Mouse (Mus musculus): ENCODE results near the gene Comtd1. TPM values are rescaled to one million over a fixed set of nuclear protein-coding genes. Genes with fewer than 3 reads are reported as not detected.

The Comtd1 gene
- polyA plus RNA-seq, 1 experiment, result 6.4 TPM

DNA sequence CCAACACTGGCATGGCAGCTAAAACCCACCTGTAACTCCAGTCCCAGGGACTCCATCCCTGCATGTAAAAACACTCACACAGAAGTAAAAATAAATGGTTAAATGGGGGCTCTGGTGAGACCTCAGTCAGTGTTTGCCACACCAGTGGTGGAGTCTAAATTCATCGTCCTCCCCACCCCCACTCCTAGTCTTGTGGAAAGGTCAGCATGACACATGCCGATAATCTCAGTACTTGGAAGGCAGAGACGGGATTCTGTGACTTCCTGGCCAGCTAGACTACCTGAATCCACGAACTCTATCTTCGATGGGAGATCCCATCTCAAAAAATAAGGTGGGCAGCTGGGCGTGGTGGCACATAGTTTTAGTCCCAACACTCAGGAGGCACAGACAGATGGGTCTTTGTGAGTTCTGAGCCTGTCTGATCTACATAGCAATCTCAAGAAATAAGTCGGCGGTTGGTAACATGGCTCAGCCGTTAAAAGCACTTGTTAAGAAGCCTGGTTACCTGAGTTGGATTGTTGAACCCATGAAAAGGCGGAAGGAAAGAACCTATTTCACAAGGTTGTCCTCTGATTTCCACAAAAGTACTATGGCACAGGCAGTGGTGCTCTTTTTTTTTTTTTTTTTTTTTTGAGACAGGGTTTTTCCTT lies 36.9 kb downstream of the Comtd1 start:
- no peaks in the 10 kb centered on the region for H3K36me3 ChIP-seq (ENCODE audit: control insufficient read depth, insufficient read depth, low read length)
- H3K4me1 ChIP-seq (ENCODE audit: control insufficient read depth, insufficient read depth, low read length), result no peaks in the 10 kb centered on the region
- no peak overlapping the region for H3K4me3 ChIP-seq (ENCODE audit: control insufficient read depth, low read depth, low read length)
- no peak for TF ChIP-seq CTCF (IDR thresholded peaks at IDR 0.05; ENCODE audit: control insufficient read depth, insufficient read depth, insufficient replicate concordance, low read depth, low read length)
- TF ChIP-seq POLR2A (IDR thresholded peaks at IDR 0.05; ENCODE audit: control insufficient read depth, low read depth, low read length), result no peak
- H3K27me3 ChIP-seq (ENCODE audit: control insufficient read depth, insufficient read depth, low read length), result no peaks in the 10 kb centered on the region
- H3K27ac ChIP-seq (ENCODE audit: control insufficient read depth, insufficient read depth, low read depth, low read length), result no peak overlapping the region

- H3K27ac ChIP-seq (ENCODE audit: control insufficient read depth, insufficient read depth, low read depth, low read length), result no peak overlapping the region
- H3K27me3 ChIP-seq (ENCODE audit: control insufficient read depth, insufficient read depth, low read length), result no peaks in the 10 kb centered on the region
- H3K4me1 ChIP-seq (ENCODE audit: control insufficient read depth, insufficient read depth, low read length), result no peaks in the 10 kb centered on the region
- no peak overlapping the region for H3K4me3 ChIP-seq (ENCODE audit: control insufficient read depth, low read depth, low read length)
- H3K36me3 ChIP-seq (ENCODE audit: control insufficient read depth, insufficient read depth, low read length), result no peaks in the 10 kb centered on the region
- TF ChIP-seq POLR2A (IDR thresholded peaks at IDR 0.05; ENCODE audit: control insufficient read depth, low read depth, low read length), result no peak
- no peak for TF ChIP-seq CTCF (IDR thresholded peaks at IDR 0.05; ENCODE audit: control insufficient read depth, insufficient read depth, insufficient replicate concordance, low read depth, low read length)
Observed at GRCm38 (mm10) chr14:21811301-21811700, 37.5 kb downstream of the Comtd1 start.

GRCm38 (mm10) chr14:21809418-21809817 lies 39.4 kb downstream of the Comtd1 start:
- TF ChIP-seq CTCF (IDR thresholded peaks at IDR 0.05; ENCODE audit: control insufficient read depth, insufficient read depth, insufficient replicate concordance, low read depth, low read length), result no peak
- no peak for TF ChIP-seq POLR2A (IDR thresholded peaks at IDR 0.05; ENCODE audit: control insufficient read depth, low read depth, low read length)
- H3K4me3 ChIP-seq (ENCODE audit: control insufficient read depth, low read depth, low read length), result no peak overlapping the region
- H3K36me3 ChIP-seq (ENCODE audit: control insufficient read depth, insufficient read depth, low read length), result no peaks in the 10 kb centered on the region
- no peaks in the 10 kb centered on the region for H3K27me3 ChIP-seq (ENCODE audit: control insufficient read depth, insufficient read depth, low read length)
- no peaks in the 10 kb centered on the region for H3K4me1 ChIP-seq (ENCODE audit: control insufficient read depth, insufficient read depth, low read length)
- H3K27ac ChIP-seq (ENCODE audit: control insufficient read depth, insufficient read depth, low read depth, low read length), result no peak overlapping the region

- H3K27ac ChIP-seq (ENCODE audit: control insufficient read depth, insufficient read depth, low read depth, low read length), result no peak overlapping the region
- no peaks in the 10 kb centered on the region for H3K27me3 ChIP-seq (ENCODE audit: control insufficient read depth, insufficient read depth, low read length)
- TF ChIP-seq CTCF (IDR thresholded peaks at IDR 0.05; ENCODE audit: control insufficient read depth, insufficient read depth, insufficient replicate concordance, low read depth, low read length), result no peak
- H3K4me1 ChIP-seq (ENCODE audit: control insufficient read depth, insufficient read depth, low read length), result no peaks in the 10 kb centered on the region
- H3K36me3 ChIP-seq (ENCODE audit: control insufficient read depth, insufficient read depth, low read length), result no peaks in the 10 kb centered on the region
- H3K4me3 ChIP-seq (ENCODE audit: control insufficient read depth, low read depth, low read length), result no peak overlapping the region
Observed at GRCm38 (mm10) chr14:21808208-21808922, 40.4 kb downstream of the Comtd1 start.

DNA sequence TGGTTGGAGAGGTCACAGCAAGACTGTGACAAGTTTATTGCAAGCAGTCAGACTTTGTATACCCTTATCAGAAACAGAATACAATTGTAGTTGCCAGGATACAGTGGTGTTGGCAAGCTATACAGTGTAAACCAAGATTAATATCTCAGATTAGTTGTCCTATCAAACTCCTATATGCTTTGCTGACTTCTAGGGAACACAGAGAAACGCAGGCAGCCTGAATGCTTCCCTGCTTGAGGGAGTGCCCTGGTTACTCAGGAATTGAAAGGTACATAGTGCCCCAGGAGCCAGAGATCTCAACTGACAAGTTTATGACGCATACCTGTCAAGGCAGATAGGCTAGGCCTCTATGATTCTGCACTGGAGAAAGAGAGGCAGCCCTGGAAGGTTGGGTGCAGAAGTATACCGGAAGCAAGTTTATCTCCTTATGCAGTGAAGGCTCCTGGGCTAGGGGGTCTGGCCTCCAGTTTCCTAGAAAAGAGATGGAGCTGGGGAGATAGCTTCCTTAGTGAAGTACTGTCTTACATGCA lies 42.1 kb downstream of the Comtd1 start:
- Histone ChIP-seq H3K4me3 (ENCODE audit: control insufficient read depth, low read depth, low read length) (no peak overlapping the region), H3K4me1 (ENCODE audit: control insufficient read depth, insufficient read depth, low read length) (no peaks in the 10 kb centered on the region), H3K36me3 (ENCODE audit: control insufficient read depth, insufficient read depth, low read length) (no peaks in the 10 kb centered on the region), H3K27ac (ENCODE audit: control insufficient read depth, insufficient read depth, low read depth, low read length) (no peak overlapping the region), H3K27me3 (ENCODE audit: control insufficient read depth, insufficient read depth, low read length) (no peaks in the 10 kb centered on the region)
- TF ChIP-seq POLR2A (IDR thresholded peaks at IDR 0.05; ENCODE audit: control insufficient read depth, low read depth, low read length) (no peak), CTCF (IDR thresholded peaks at IDR 0.05; ENCODE audit: control insufficient read depth, insufficient read depth, insufficient replicate concordance, low read depth, low read length) (no peak)

DNA sequence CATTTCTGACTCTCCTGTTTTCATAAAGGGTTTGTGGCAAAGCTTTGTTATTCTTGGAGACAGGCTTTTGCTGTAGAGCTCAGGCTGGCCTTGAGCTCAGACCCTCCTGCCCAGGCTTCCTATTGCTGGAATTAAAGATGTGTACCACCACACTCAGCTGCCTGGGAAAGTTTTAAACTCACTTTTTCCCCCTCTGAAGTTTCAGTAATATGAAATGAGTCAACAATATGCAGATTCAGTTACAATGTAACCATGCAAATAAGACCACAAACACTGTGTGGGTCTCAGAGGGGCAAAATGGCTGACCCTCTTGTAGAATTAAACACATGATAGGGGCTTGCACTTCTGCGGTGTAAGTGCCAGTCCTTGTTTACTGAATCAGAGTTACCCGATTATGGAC lies 42.6 kb downstream of the Comtd1 start:
- H3K4me3 ChIP-seq (ENCODE audit: control insufficient read depth, low read depth, low read length), result no peak overlapping the region
- TF ChIP-seq CTCF (IDR thresholded peaks at IDR 0.05; ENCODE audit: control insufficient read depth, insufficient read depth, insufficient replicate concordance, low read depth, low read length) (no peak), POLR2A (IDR thresholded peaks at IDR 0.05; ENCODE audit: control insufficient read depth, low read depth, low read length) (no peak)
- no peaks in the 10 kb centered on the region for H3K4me1 ChIP-seq (ENCODE audit: control insufficient read depth, insufficient read depth, low read length)
- H3K27ac ChIP-seq (ENCODE audit: control insufficient read depth, insufficient read depth, low read depth, low read length), result no peak overlapping the region
- no peaks in the 10 kb centered on the region for H3K36me3 ChIP-seq (ENCODE audit: control insufficient read depth, insufficient read depth, low read length)
- H3K27me3 ChIP-seq (ENCODE audit: control insufficient read depth, insufficient read depth, low read length), result no peaks in the 10 kb centered on the region

GRCm38 (mm10) chr14:21802543-21803206 lies 46.1 kb downstream of the Comtd1 start:
- Histone ChIP-seq H3K36me3 (ENCODE audit: control insufficient read depth, insufficient read depth, low read length) (no peaks in the 10 kb centered on the region), H3K4me1 (ENCODE audit: control insufficient read depth, insufficient read depth, low read length) (no peaks in the 10 kb centered on the region), H3K4me3 (ENCODE audit: control insufficient read depth, low read depth, low read length) (no peak overlapping the region), H3K27ac (ENCODE audit: control insufficient read depth, insufficient read depth, low read depth, low read length) (no peak overlapping the region), H3K27me3 (ENCODE audit: control insufficient read depth, insufficient read depth, low read length) (no peaks in the 10 kb centered on the region)
- TF ChIP-seq CTCF (IDR thresholded peaks at IDR 0.05; ENCODE audit: control insufficient read depth, insufficient read depth, insufficient replicate concordance, low read depth, low read length) (no peak), POLR2A (IDR thresholded peaks at IDR 0.05; ENCODE audit: control insufficient read depth, low read depth, low read length) (no peak)
